Mouse (Mus musculus) testis, adult 2 months (tissue): Measurements from ENCODE around the gene Ppfibp1. TPM values are rescaled to one million over a fixed set of nuclear protein-coding genes. Genes with fewer than 3 reads are reported as not detected.

Experiments
- H3K27ac ChIP-seq: fragments of 200-500 bp; 2 replicates; pipeline ENCODE4 v1.5.1; 2012; ENCODE audit warnings: low read depth, low read length; ENCODE audit not compliant: control insufficient read depth, insufficient read depth
- H3K27me3 ChIP-seq: fragments of 200-500 bp; 2 replicates; pipeline ENCODE4 v1.6.1; 2012; ENCODE audit warnings: mild to moderate bottlenecking, low read length, moderate library complexity; ENCODE audit not compliant: control insufficient read depth, insufficient read depth
- H3K36me3 ChIP-seq: fragments of 200-500 bp; 2 replicates; pipeline ENCODE4 v1.6.1; 2012; ENCODE audit warnings: mild to moderate bottlenecking, low read length; ENCODE audit not compliant: control insufficient read depth, insufficient read depth
- H3K4me1 ChIP-seq: fragments of 200-500 bp; 2 replicates; pipeline ENCODE4 v1.6.1; 2012; ENCODE audit warnings: low read length; ENCODE audit not compliant: control insufficient read depth, insufficient read depth
- H3K4me3 ChIP-seq: fragments of 200-500 bp; 2 replicates; pipeline ENCODE4 v1.5.1; 2012; ENCODE audit warnings: low read depth, mild to moderate bottlenecking, low read length, moderate library complexity, mixed read lengths; ENCODE audit not compliant: control insufficient read depth
- CTCF ChIP-seq: fragments of 200-500 bp; IDR thresholded peaks from 2 replicates; pipeline ENCODE4 v1.5.1; 2012; ENCODE audit warnings: low read depth, mild to moderate bottlenecking, inconsistent platforms, low read length, moderate library complexity; ENCODE audit not compliant: control insufficient read depth, insufficient read depth, insufficient replicate concordance
- POLR2A ChIP-seq: fragments of 200-500 bp; IDR thresholded peaks from 2 replicates; pipeline ENCODE4 v1.6.1; 2012; ENCODE audit warnings: low read depth, mild to moderate bottlenecking, inconsistent platforms, low read length, moderate library complexity; ENCODE audit not compliant: control insufficient read depth
- polyA plus RNA-seq: library from polyadenylated mRNA; depleted of rRNA; stranded (reverse); fragments of >200 nt; gene quantifications from 2 replicates; pipeline ENCODE4 v1.2.3, GENCODE M21; 2012; rRNA removed

Gene Ppfibp1
- 9.2 and 10.9 TPM in 2 replicates for polyA plus RNA-seq

DNA sequence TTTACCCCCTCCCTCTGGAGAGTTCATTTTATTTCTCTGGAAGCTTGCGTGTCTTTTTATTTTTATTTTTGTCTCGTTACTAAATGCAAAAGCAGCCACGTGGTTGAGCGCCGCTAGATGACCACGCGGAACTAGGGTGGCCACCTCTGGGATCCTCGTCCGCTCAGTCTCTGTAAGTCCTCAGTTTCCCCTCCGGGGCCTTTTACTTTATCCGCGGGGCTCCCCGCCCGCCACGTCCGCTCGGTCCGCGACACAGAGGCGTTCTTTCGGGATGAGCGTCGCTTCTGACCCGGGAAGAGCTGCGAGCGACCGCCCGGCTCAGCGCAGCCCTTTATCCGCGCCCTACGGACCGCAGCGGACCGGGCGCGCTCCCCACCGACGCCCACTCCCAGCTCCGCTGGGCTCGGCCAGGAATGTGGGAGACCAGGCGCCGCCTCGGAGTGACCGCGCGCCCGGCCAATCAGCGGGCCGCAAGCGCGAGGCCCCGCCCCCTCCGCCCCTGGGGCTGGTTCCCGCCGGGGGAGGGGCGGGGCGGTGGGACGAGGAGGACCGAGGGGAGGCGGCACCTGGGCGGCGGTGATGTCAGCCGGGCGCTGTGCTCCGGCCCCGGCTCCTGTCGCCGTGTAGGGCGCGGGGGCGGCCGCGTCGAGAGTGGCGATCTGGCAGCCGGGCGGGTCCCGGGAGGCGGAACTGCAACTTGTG, at the start of gene Ppfibp1:
TSS of gene Ppfibp1 (plus strand) at position 530 of the 702 bp plus-strand sequence.
- Histone ChIP-seq H3K27ac (peak within 1 kb of the TSS; percentile 65), H3K27me3 (no peaks in the 10 kb centered on the region), H3K4me1 (peaks cover 8% of the 10 kb centered on the region), H3K36me3 (no peaks in the 10 kb centered on the region), H3K4me3 (peak within 1 kb of the TSS; percentile 92)
- TF ChIP-seq POLR2A (peak; percentile 76; the same call in 1 of the 2 replicates), CTCF (no peak)

DNA sequence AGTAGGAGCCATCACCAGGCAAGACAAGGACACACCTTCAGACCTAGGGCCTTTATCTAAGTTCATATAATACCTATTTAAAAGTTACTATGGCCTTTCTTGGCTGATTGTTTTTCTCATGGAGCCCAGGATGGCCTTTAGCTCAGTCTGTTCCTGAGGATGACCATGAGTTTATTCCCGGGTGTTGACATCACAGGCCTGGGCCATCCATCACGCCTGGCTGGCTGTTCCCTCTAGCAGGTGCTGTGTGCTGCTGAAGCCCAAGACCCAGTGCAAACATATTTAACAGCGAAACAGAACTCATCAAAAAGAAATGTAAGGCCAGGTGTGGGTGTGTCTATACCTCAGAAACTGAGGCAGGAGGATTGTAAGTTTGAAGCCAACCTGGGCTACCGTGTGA, 49.4 kb upstream of the Ppfibp1 start:
- Histone ChIP-seq H3K4me1 (no peaks in the 10 kb centered on the region; the same call in 1 of the 2 replicates), H3K27me3 (no peaks in the 10 kb centered on the region), H3K36me3 (no peaks in the 10 kb centered on the region), H3K4me3 (no peak overlapping the region), H3K27ac (no peak overlapping the region)
- TF ChIP-seq CTCF (no peak), POLR2A (no peak)

- Histone ChIP-seq H3K4me3 (no peak overlapping the region), H3K4me1 (peaks cover 27% of the 10 kb centered on the region), H3K27ac (peak overlapping the region; percentile 33; the same call in 1 of the 2 replicates), H3K36me3 (no peaks in the 10 kb centered on the region), H3K27me3 (no peaks in the 10 kb centered on the region)
- TF ChIP-seq CTCF = no peak
- no peak for TF ChIP-seq POLR2A
Observed at GRCm38 (mm10) chr6:146844867-146845266, 43.4 kb upstream of the Ppfibp1 start.

- H3K4me3 ChIP-seq = no peak overlapping the region
- TF ChIP-seq CTCF = no peak
- no peak for TF ChIP-seq POLR2A
- H3K36me3 ChIP-seq = no peaks in the 10 kb centered on the region
- H3K27me3 ChIP-seq = no peaks in the 10 kb centered on the region
- peak overlapping the region; percentile 33; the same call in 1 of the 2 replicates for H3K27ac ChIP-seq
- H3K4me1 ChIP-seq = peaks cover 27% of the 10 kb centered on the region
Observed at GRCm38 (mm10) chr6:146845347-146845746, 42.9 kb upstream of the Ppfibp1 start.

GRCm38 (mm10) chr6:146845961-146846750, 42.1 kb upstream of the Ppfibp1 start:
- Histone ChIP-seq H3K27me3 (no peaks in the 10 kb centered on the region), H3K4me3 (peak overlapping the region; percentile 69), H3K36me3 (no peaks in the 10 kb centered on the region), H3K27ac (peak overlapping the region; percentile 89), H3K4me1 (peaks cover 30% of the 10 kb centered on the region)
- TF ChIP-seq CTCF (no peak), POLR2A (no peak)

DNA sequence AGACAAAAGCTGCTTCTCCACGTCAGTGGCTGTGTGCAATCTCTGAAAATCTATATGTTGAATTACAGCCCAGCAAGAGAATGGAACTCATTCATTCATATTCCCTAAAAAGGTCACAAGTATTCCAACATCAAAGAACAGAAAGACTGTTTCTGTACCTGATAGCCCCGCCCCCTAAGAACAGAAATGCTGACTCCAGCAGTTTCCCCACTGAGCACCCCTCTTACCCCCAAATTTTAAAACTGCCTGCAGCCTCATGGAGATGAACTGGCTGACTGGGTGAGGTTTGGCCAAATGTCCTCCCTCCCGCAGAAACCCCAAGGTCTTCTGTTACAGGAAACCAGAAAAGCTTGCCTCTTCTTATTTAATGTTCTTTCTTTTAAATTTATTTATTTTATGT, 40.9 kb upstream of the Ppfibp1 start:
- peaks cover 33% of the 10 kb centered on the region for H3K4me1 ChIP-seq
- no peaks in the 10 kb centered on the region for H3K36me3 ChIP-seq
- H3K27me3 ChIP-seq = no peaks in the 10 kb centered on the region
- peak overlapping the region; percentile 89 for H3K27ac ChIP-seq
- TF ChIP-seq CTCF = no peak
- TF ChIP-seq POLR2A = no peak
- peak overlapping the region; percentile 69 for H3K4me3 ChIP-seq

- TF ChIP-seq POLR2A (no peak), CTCF (no peak)
- Histone ChIP-seq H3K4me1 (peaks cover 33% of the 10 kb centered on the region), H3K27me3 (no peaks in the 10 kb centered on the region), H3K36me3 (no peaks in the 10 kb centered on the region), H3K4me3 (no peak overlapping the region), H3K27ac (no peak overlapping the region)
Observed at GRCm38 (mm10) chr6:146848281-146848680, 40.0 kb upstream of the Ppfibp1 start.
